Mouse (Mus musculus) embryonic fibroblast, embryonic 13.5 days (primary cell): ENCODE data around the gene Asb10.

Source experiments
- CTCF ChIP-seq: IDR thresholded peaks from 2 replicates; pipeline ENCODE4 v1.5.1; 2011; ENCODE audit warnings: mild to moderate bottlenecking, control low read depth, low read length, moderate library complexity, borderline replicate concordance; ENCODE audit not compliant: insufficient read depth
- POLR2A ChIP-seq: IDR thresholded peaks from 2 replicates; pipeline ENCODE4 v1.6.1; 2011; ENCODE audit warnings: low read depth, mild to moderate bottlenecking, control low read depth, low read length, moderate library complexity

DNA sequence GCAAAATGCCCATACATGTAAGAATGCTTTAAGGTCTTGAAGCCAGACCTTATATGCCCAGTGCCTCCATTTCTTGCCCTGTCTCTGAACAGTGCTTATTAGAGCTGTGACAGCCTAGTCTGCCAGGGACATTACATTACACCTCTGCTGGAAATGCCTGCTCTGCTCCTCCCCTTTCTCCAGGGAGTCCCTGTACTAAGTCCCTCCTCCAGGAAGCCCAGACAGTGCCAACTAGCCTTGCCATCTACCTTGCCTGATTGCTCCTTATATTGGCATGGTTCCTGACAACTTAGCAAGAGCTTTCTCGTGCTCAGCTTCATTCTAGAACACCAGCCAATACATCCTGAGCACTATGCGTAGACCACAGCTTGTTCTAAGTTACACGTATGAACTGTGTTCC is 5.0 kb downstream of the Asb10 start:
- TF ChIP-seq POLR2A (no peak), CTCF (no peak)
